Mouse (Mus musculus) limb, embryonic 15.5 days (tissue): Measurements from ENCODE around the gene Ncapd2. TPM values are rescaled to one million over a fixed set of nuclear protein-coding genes. Genes with fewer than 3 reads are reported as not detected.

ENCODE experiments used
- ATAC-seq: fragments of 200-750 bp; cut with Nextera tagmentation; 2 replicates; pipeline ENCODE4 v1.8.0; 2017; ENCODE audit warnings: low read depth, moderate TSS enrichment; ENCODE audit not compliant: insufficient number of reproducible peaks, low FRiP score, low TSS enrichment
- H3K27ac ChIP-seq: fragments of 300-500 bp; sonication (generic); 2 replicates; pipeline ENCODE4 v1.5.1; 2015; ENCODE audit warnings: moderate library complexity, mild to moderate bottlenecking, inconsistent platforms
- H3K27me3 ChIP-seq: fragments of 300-500 bp; sonication (generic); 2 replicates; pipeline ENCODE4 v1.6.1; 2015; ENCODE audit warnings: inconsistent platforms
- H3K36me3 ChIP-seq: fragments of 300-500 bp; sonication (generic); 2 replicates; pipeline ENCODE4 v1.6.1; 2015; ENCODE audit warnings: inconsistent platforms
- H3K4me1 ChIP-seq: fragments of 300-500 bp; sonication (generic); 2 replicates; pipeline ENCODE4 v1.6.1; 2015; ENCODE audit warnings: inconsistent platforms
- H3K4me2 ChIP-seq: fragments of 300-500 bp; sonication (generic); 2 replicates; pipeline ENCODE4 v1.6.1; 2015; ENCODE audit warnings: mild to moderate bottlenecking, inconsistent platforms
- H3K4me3 ChIP-seq: fragments of 300-500 bp; sonication (generic); 2 replicates; pipeline ENCODE4 v1.5.1; 2015; ENCODE audit warnings: mild to moderate bottlenecking, inconsistent platforms
- H3K9ac ChIP-seq: fragments of 300-500 bp; sonication (generic); 2 replicates; pipeline ENCODE4 v1.6.1; 2015; ENCODE audit warnings: inconsistent platforms
- H3K9me3 ChIP-seq: fragments of 300-500 bp; sonication (generic); 2 replicates; pipeline ENCODE4 v1.6.1; 2016; ENCODE audit warnings: inconsistent platforms
- WGBS: fragments of 180-500 bp; shearing (Covaris S2); methylation state at CpG from one replicate; pipeline ENCODE4 v1.1.7; 2015; 5-methylcytosine and 5-hydroxymethylcytosine counted together
- polyA plus RNA-seq: library from polyadenylated mRNA; unstranded; fragments of >200 nt; fragmentation: Nextera tagmentation; extraction: Ambion mirVana; gene quantifications from 2 replicates; pipeline ENCODE4 v1.2.1, GENCODE M21; 2015

The Ncapd2 gene
- polyA plus RNA-seq: 86.4 and 87.0 TPM in 2 replicates

- ATAC-seq: peak; percentile 96
- Histone ChIP-seq H3K36me3 (peaks cover 51% of the 10 kb centered on the region), H3K9me3 (no peaks in the 10 kb centered on the region), H3K9ac (peak within 1 kb of the TSS; percentile 63), H3K4me3 (peak within 1 kb of the TSS; percentile 74), H3K27ac (peak within 1 kb of the TSS; percentile 99), H3K4me2 (peak within 1 kb of the TSS; percentile 67), H3K4me1 (peaks cover 11% of the 10 kb centered on the region), H3K27me3 (no peaks in the 10 kb centered on the region)
- WGBS: under 1% methylated on average over 54 of the region's 54 CpGs
Measured at GRCm38 (mm10) chr6:125191332-125192015, at the start of gene Ncapd2, which contains the start of gene Mrpl51. TSS of gene Ncapd2 (minus strand) at chr6:125191701. TSS of gene Mrpl51 (plus strand) at chr6:125191801.

GRCm38 (mm10) chr6:125240617-125241016, 49.1 kb upstream of the Ncapd2 start:
- WGBS: 79% methylated on average over 5 of the region's 5 CpGs
- Histone ChIP-seq H3K4me2 (no peak overlapping the region), H3K4me1 (no peaks in the 10 kb centered on the region), H3K4me3 (no peak overlapping the region), H3K9me3 (no peaks in the 10 kb centered on the region), H3K27ac (no peak overlapping the region), H3K36me3 (no peaks in the 10 kb centered on the region), H3K27me3 (no peaks in the 10 kb centered on the region), H3K9ac (no peak overlapping the region)
- no peak for ATAC-seq

GRCm38 (mm10) chr6:125239547-125239946, 48.0 kb upstream of the Ncapd2 start:
- H3K27me3 ChIP-seq: no peaks in the 10 kb centered on the region
- H3K27ac ChIP-seq: no peak overlapping the region
- no peaks in the 10 kb centered on the region for H3K4me1 ChIP-seq
- H3K4me2 ChIP-seq: no peak overlapping the region
- no peaks in the 10 kb centered on the region for H3K36me3 ChIP-seq
- 90% methylated on average over 5 of the region's 5 CpGs for WGBS
- ATAC-seq: no peak
- no peaks in the 10 kb centered on the region for H3K9me3 ChIP-seq
- no peak overlapping the region for H3K9ac ChIP-seq
- no peak overlapping the region for H3K4me3 ChIP-seq

GRCm38 (mm10) chr6:125238396-125238795, 46.9 kb upstream of the Ncapd2 start:
- Histone ChIP-seq H3K27me3 (no peaks in the 10 kb centered on the region), H3K4me1 (no peaks in the 10 kb centered on the region), H3K4me3 (no peak overlapping the region), H3K27ac (no peak overlapping the region), H3K9me3 (no peaks in the 10 kb centered on the region), H3K4me2 (no peak overlapping the region), H3K9ac (no peak overlapping the region), H3K36me3 (no peaks in the 10 kb centered on the region)
- WGBS: 48% methylated on average over 6 of the region's 6 CpGs
- ATAC-seq: no peak

- no peak overlapping the region for H3K4me2 ChIP-seq
- H3K4me1 ChIP-seq: no peaks in the 10 kb centered on the region
- no peak overlapping the region for H3K9ac ChIP-seq
- H3K27ac ChIP-seq: no peak overlapping the region
- no peaks in the 10 kb centered on the region for H3K36me3 ChIP-seq
- H3K4me3 ChIP-seq: no peak overlapping the region
- 81% methylated on average over 4 of the region's 4 CpGs for WGBS
- ATAC-seq: no peak
- H3K9me3 ChIP-seq: no peaks in the 10 kb centered on the region
- no peaks in the 10 kb centered on the region for H3K27me3 ChIP-seq
Measured at GRCm38 (mm10) chr6:125237421-125237820, 45.9 kb upstream of the Ncapd2 start.

GRCm38 (mm10) chr6:125236782-125237181, 45.3 kb upstream of the Ncapd2 start, which contains the start of gene Cd27:
TSS of gene Cd27 (minus strand) at chr6:125237010.
- H3K4me3 ChIP-seq: no peak within 1 kb of the TSS
- H3K27me3 ChIP-seq: no peaks in the 10 kb centered on the region
- H3K27ac ChIP-seq: no peak within 1 kb of the TSS
- WGBS: 44% methylated on average over 6 of the region's 6 CpGs
- no peak within 1 kb of the TSS for H3K4me2 ChIP-seq
- no peak for ATAC-seq
- no peak within 1 kb of the TSS for H3K9ac ChIP-seq
- H3K4me1 ChIP-seq: peaks cover 6% of the 10 kb centered on the region
- H3K9me3 ChIP-seq: no peaks in the 10 kb centered on the region
- H3K36me3 ChIP-seq: no peaks in the 10 kb centered on the region

- H3K4me1 ChIP-seq: peaks cover 11% of the 10 kb centered on the region
- no peak overlapping the region for H3K27ac ChIP-seq
- WGBS: 84% methylated on average over 6 of the region's 6 CpGs
- H3K9ac ChIP-seq: no peak overlapping the region
- no peaks in the 10 kb centered on the region for H3K9me3 ChIP-seq
- no peaks in the 10 kb centered on the region for H3K27me3 ChIP-seq
- no peak overlapping the region for H3K4me2 ChIP-seq
- H3K36me3 ChIP-seq: no peaks in the 10 kb centered on the region
- ATAC-seq: no peak
- H3K4me3 ChIP-seq: no peak overlapping the region
Measured at GRCm38 (mm10) chr6:125236341-125236740, 44.8 kb upstream of the Ncapd2 start.

- Histone ChIP-seq H3K9ac (no peak overlapping the region), H3K4me1 (peaks cover 18% of the 10 kb centered on the region), H3K36me3 (no peaks in the 10 kb centered on the region), H3K4me2 (no peak overlapping the region), H3K27ac (0 out of 2 replicates have a peak overlapping the region, but pooled peaks have one; percentile 22), H3K4me3 (no peak overlapping the region), H3K27me3 (no peaks in the 10 kb centered on the region), H3K9me3 (no peaks in the 10 kb centered on the region)
- 51% methylated on average over 5 of the region's 5 CpGs for WGBS
- no peak for ATAC-seq
Measured at GRCm38 (mm10) chr6:125234520-125234828, 43.0 kb upstream of the Ncapd2 start.

GRCm38 (mm10) chr6:125233816-125234519, 42.5 kb upstream of the Ncapd2 start:
- peaks cover 18% of the 10 kb centered on the region for H3K4me1 ChIP-seq
- no peak for ATAC-seq
- no peak overlapping the region for H3K4me2 ChIP-seq
- 0 out of 2 replicates have a peak overlapping the region, but pooled peaks have one; percentile 22 for H3K27ac ChIP-seq
- no peak overlapping the region for H3K9ac ChIP-seq
- 48% methylated on average over 7 of the region's 7 CpGs for WGBS
- H3K36me3 ChIP-seq: no peaks in the 10 kb centered on the region
- no peaks in the 10 kb centered on the region for H3K9me3 ChIP-seq
- no peaks in the 10 kb centered on the region for H3K27me3 ChIP-seq
- no peak overlapping the region for H3K4me3 ChIP-seq

GRCm38 (mm10) chr6:125232516-125232915, 41.0 kb upstream of the Ncapd2 start:
- no peak for ATAC-seq
- no peaks in the 10 kb centered on the region for H3K36me3 ChIP-seq
- H3K4me3 ChIP-seq: no peak overlapping the region
- peaks cover 18% of the 10 kb centered on the region for H3K4me1 ChIP-seq
- H3K27me3 ChIP-seq: no peaks in the 10 kb centered on the region
- H3K9ac ChIP-seq: no peak overlapping the region
- H3K4me2 ChIP-seq: no peak overlapping the region
- H3K27ac ChIP-seq: no peak overlapping the region
- no peaks in the 10 kb centered on the region for H3K9me3 ChIP-seq
- WGBS: 79% methylated on average over 6 of the region's 6 CpGs

GRCm38 (mm10) chr6:125232045-125232437, 40.5 kb upstream of the Ncapd2 start:
- peak overlapping the region; percentile 48 for H3K4me3 ChIP-seq
- H3K36me3 ChIP-seq: no peaks in the 10 kb centered on the region
- 49% methylated on average over 4 of the region's 4 CpGs for WGBS
- peak overlapping the region; percentile 93 for H3K4me2 ChIP-seq
- no peaks in the 10 kb centered on the region for H3K27me3 ChIP-seq
- no peak overlapping the region for H3K27ac ChIP-seq
- no peak overlapping the region for H3K9ac ChIP-seq
- 0 out of 2 replicates have a peak, but pooled peaks have one; percentile 41 for ATAC-seq
- H3K9me3 ChIP-seq: no peaks in the 10 kb centered on the region
- H3K4me1 ChIP-seq: peaks cover 18% of the 10 kb centered on the region
